Mouse (Mus musculus) testis, adult 2 months (tissue): ENCODE measurements at regions not wholly inside any gene's neighbourhood (a gene's known extent, or its start where the extent isn't known, plus 50 kb on each side); places are given as distances from the start of the nearest gene placed in this dataset.

Source experiments
- CTCF ChIP-seq: fragments of 200-500 bp; IDR thresholded peaks from 2 replicates; pipeline ENCODE4 v1.5.1; 2012; ENCODE audit warnings: low read depth, mild to moderate bottlenecking, inconsistent platforms, low read length, moderate library complexity; ENCODE audit not compliant: control insufficient read depth, insufficient read depth, insufficient replicate concordance
- POLR2A ChIP-seq: fragments of 200-500 bp; IDR thresholded peaks from 2 replicates; pipeline ENCODE4 v1.6.1; 2012; ENCODE audit warnings: low read depth, mild to moderate bottlenecking, inconsistent platforms, low read length, moderate library complexity; ENCODE audit not compliant: control insufficient read depth

- no peak for TF ChIP-seq CTCF
- no peak for TF ChIP-seq POLR2A
Observed at GRCm38 (mm10) chr11:52519877-52520276, 123.6 kb downstream of the 9530068E07Rik start.
